Comparison of ENCODE assay signal across 8 mouse cellular contexts in genomic region chr12:73286287-73287092, GRCm38 (mm10). TPM values are rescaled to one million over a fixed set of nuclear protein-coding genes. Genes with fewer than 3 reads are reported as not detected.
DNase-seq lines count a peak whose midpoint lies in the region; ATAC-seq and TF ChIP-seq lines count a peak whose summit lies in the region.

Gene Trmt5, minus strand, starts transcription at chr12:73286710.
Gene Slc38a6, plus strand, starts transcription at chr12:73286779.

- peak; percentile 98 for ATAC-seq in hindbrain, postnatal 0 days
- ATAC-seq in megakaryocyte, adult 5-6 weeks (ENCODE audit: poor library complexity, severe bottlenecking): peak; percentile 97

- H3K9ac ChIP-seq in hindbrain, postnatal 0 days (replicated peaks; ENCODE audit: low read length): peak within 1 kb of the TSS; percentile 84

- H3K27me3 ChIP-seq in hindbrain, postnatal 0 days (ENCODE audit: insufficient read depth, low read length): no peaks in the 10 kb centered on the region

- H3K9me3 ChIP-seq in hindbrain, postnatal 0 days (ENCODE audit: low read length): no peaks in the 10 kb centered on the region

- H3K4me3 ChIP-seq in hindbrain, postnatal 0 days (ENCODE audit: low read length): peak within 1 kb of the TSS; percentile 76
- peak within 1 kb of the TSS; percentile 83 for H3K4me3 ChIP-seq in left cerebral cortex, adult 2 months

- intact Hi-C loops in left cerebral cortex, adult 2 months (cut with DNase I): loop anchor here (2.0 to 10.0 kb wide), 4 partner anchors 164 to 262 kb away; partner anchors contain the start of gene Mnat1

- H3K36me3 ChIP-seq in hindbrain, postnatal 0 days (ENCODE audit: insufficient read depth, low read length): peaks cover 3% of the 10 kb centered on the region; the same call in 1 of the 2 replicates

- 1% methylated on average over 53 of the region's 53 CpGs for WGBS in hindbrain, postnatal 0 days

- peaks cover 7% of the 10 kb centered on the region for H3K4me1 ChIP-seq in hindbrain, postnatal 0 days (ENCODE audit: insufficient read depth, low read length)

- peak; percentile 18; the same call in 1 of the 2 replicates for TF ChIP-seq CTCF in hindbrain, postnatal 0 days (IDR thresholded peaks at IDR 0.05; ENCODE audit: low read depth)
- TF ChIP-seq CTCF in left cerebral cortex, adult 2 months (IDR thresholded peaks at IDR 0.05): no peak; the same call in 1 of the 2 replicates

- peak within 1 kb of the TSS; percentile 83 for H3K4me2 ChIP-seq in hindbrain, postnatal 0 days (ENCODE audit: low read depth, low read length)

- DNase-seq in T-cell, adult 2 months (ENCODE audit: low spot score): peak; percentile 92
- DNase-seq in cerebellum, postnatal 36 days: peak; percentile 90 to 93
- DNase-seq in gastrocnemius, adult 18-20 months (ENCODE audit: low spot score): peak; percentile 91
- DNase-seq in hindbrain, postnatal 0 days (ENCODE audit: low spot score): peak; percentile 97
- DNase-seq in left cerebral cortex, adult 2 months (ENCODE audit: extremely low spot score in 1 of 2, low spot score in 2 of 2): peak; percentile 91 to 92
- DNase-seq in right cerebral cortex, adult 2 months (ENCODE audit: low spot score in 2 of 2): peak; percentile 90 to 93
- DNase-seq in urinary bladder, postnatal 14 days (ENCODE audit: low spot score): peak; percentile 92

- peak within 1 kb of the TSS; percentile 83 for H3K27ac ChIP-seq in hindbrain, postnatal 0 days
- H3K27ac ChIP-seq in left cerebral cortex, adult 2 months: peak within 1 kb of the TSS; percentile 85

RNA-seq across cellular contexts. Expression of gene Trmt5, which starts in this region (rescaled TPM):
- total RNA-seq in gastrocnemius, adult 18-20 months (2021): 1 to 10 TPM; 7.8 to 8.4 TPM
- total RNA-seq in hindbrain, postnatal 0 days (2014; rRNA removed): 6.6 and 9.7 TPM in 2 replicates
- polyA plus RNA-seq in hindbrain, postnatal 0 days (2015; fragmentation: Nextera tagmentation; extraction: Ambion mirVana): 15.0 TPM in 2 replicates
- total RNA-seq in left cerebral cortex, adult 2 months (2021): 10 to 100 TPM; 14.3 to 15.7 TPM
- total RNA-seq in megakaryocyte, adult 5-6 weeks (2015): 16.0 and 16.2 TPM in 2 replicates
- total RNA-seq in megakaryocyte, adult 5-6 weeks (2017): 11.6 and 14.5 TPM in 2 replicates

RNA-seq across cellular contexts. Expression of gene Slc38a6, which starts in this region (rescaled TPM):
- 1 to 10 TPM; 2.2 to 2.4 TPM for total RNA-seq in gastrocnemius, adult 18-20 months (2021)
- 26.5 and 45.4 TPM in 2 replicates for total RNA-seq in hindbrain, postnatal 0 days (2014; rRNA removed)
- 6.4 and 10.7 TPM in 2 replicates for polyA plus RNA-seq in hindbrain, postnatal 0 days (2015; fragmentation: Nextera tagmentation; extraction: Ambion mirVana)
- total RNA-seq in left cerebral cortex, adult 2 months (2021): 10 to 100 TPM; 13.7 to 18.6 TPM
- total RNA-seq in megakaryocyte, adult 5-6 weeks (2015): 7.9 and 9.0 TPM in 2 replicates
- 5.0 and 7.2 TPM in 2 replicates for total RNA-seq in megakaryocyte, adult 5-6 weeks (2017)

Comparison
In these comparisons a context has a peak if more than half of its experiments do, and no peak if none do; other contexts are left out.
1. Peak in every context shown above with its lines: DNase-seq, ATAC-seq, H3K4me3 ChIP-seq and H3K27ac ChIP-seq.